ENCODE assay signal across 14 mouse cellular contexts in genomic region chr11:107759516-107759915, GRCm38 (mm10). TPM values are rescaled to one million over a fixed set of nuclear protein-coding genes. Genes with fewer than 3 reads are reported as not detected.
DNase-seq lines count a peak whose midpoint lies in the region; ATAC-seq lines count a peak whose summit lies in the region.
"Had no signal": no experiment of that assay in that cellular context is flagged by ENCODE, and none has a peak within 500 bp of the region (broad histone marks: within the 10 kb centered on the region; RNA-seq: fewer than 3 reads in every experiment).

No protein-coding gene starts in this region.

- H3K9ac ChIP-seq in hindbrain, embryonic 13.5 days: no peak overlapping the region
- H3K9ac ChIP-seq in hindbrain, embryonic 11.5 days (ENCODE audit: low read depth, low read length): no peak overlapping the region
- H3K9ac ChIP-seq in midbrain, embryonic 14.5 days (replicated peaks; ENCODE audit: low read length): no peak overlapping the region
- no peak overlapping the region for H3K9ac ChIP-seq in forebrain, embryonic 13.5 days
- no peak overlapping the region for H3K9ac ChIP-seq in midbrain, embryonic 16.5 days (ENCODE audit: low read depth, low read length)
- H3K9ac ChIP-seq: heart, embryonic 13.5 days; liver, postnatal 0 days had no signal

- no peak overlapping the region for H3K4me2 ChIP-seq in hindbrain, embryonic 13.5 days
- H3K4me2 ChIP-seq in hindbrain, embryonic 11.5 days (replicated peaks; ENCODE audit: low read depth, low read length): no peak overlapping the region
- no peak overlapping the region for H3K4me2 ChIP-seq in midbrain, embryonic 14.5 days (ENCODE audit: low read length)
- H3K4me2 ChIP-seq in forebrain, embryonic 13.5 days: peak overlapping the region; percentile 17
- H3K4me2 ChIP-seq in midbrain, embryonic 16.5 days (ENCODE audit: low read length): no peak overlapping the region
- H3K4me2 ChIP-seq: heart, embryonic 13.5 days had no signal

- peaks cover 6% of the 10 kb centered on the region; the same call in 1 of the 2 replicates for H3K36me3 ChIP-seq in hindbrain, embryonic 13.5 days
- H3K36me3 ChIP-seq in hindbrain, embryonic 11.5 days (ENCODE audit: control insufficient read depth, insufficient read depth, low read length): no peaks in the 10 kb centered on the region
- H3K36me3 ChIP-seq in midbrain, embryonic 14.5 days (ENCODE audit: control insufficient read depth, insufficient read depth, low read length): no peaks in the 10 kb centered on the region
- peaks cover 21% of the 10 kb centered on the region for H3K36me3 ChIP-seq in midbrain, embryonic 10.5 days
- peaks cover 6% of the 10 kb centered on the region; the same call in 1 of the 2 replicates for H3K36me3 ChIP-seq in forebrain, embryonic 13.5 days (ENCODE audit: poor library complexity, severe bottlenecking)
- no peaks in the 10 kb centered on the region for H3K36me3 ChIP-seq in midbrain, embryonic 16.5 days (ENCODE audit: control insufficient read depth, insufficient read depth, low read length)
- H3K36me3 ChIP-seq: heart, embryonic 13.5 days had no signal

- H3K9me3 ChIP-seq in hindbrain, embryonic 13.5 days: no peaks in the 10 kb centered on the region
- H3K9me3 ChIP-seq in hindbrain, embryonic 11.5 days (ENCODE audit: control insufficient read depth, low read length): no peaks in the 10 kb centered on the region
- H3K9me3 ChIP-seq in midbrain, embryonic 14.5 days (ENCODE audit: control insufficient read depth, low read length): no peaks in the 10 kb centered on the region
- H3K9me3 ChIP-seq in midbrain, embryonic 10.5 days (replicated peaks): no peaks in the 10 kb centered on the region
- no peaks in the 10 kb centered on the region for H3K9me3 ChIP-seq in forebrain, embryonic 13.5 days (replicated peaks)
- no peaks in the 10 kb centered on the region for H3K9me3 ChIP-seq in midbrain, embryonic 16.5 days (replicated peaks; ENCODE audit: control insufficient read depth, low read length, poor library complexity, severe bottlenecking)
- H3K9me3 ChIP-seq: heart, embryonic 13.5 days had no signal

- DNase-seq in hindbrain, embryonic 11.5 days (ENCODE audit: low spot score): no peak
- no peak for DNase-seq in midbrain, embryonic 14.5 days
- no peak for DNase-seq in midbrain, embryonic 10.5 days (ENCODE audit: low spot score)
- DNase-seq in urinary bladder, postnatal 36 days (ENCODE audit: low spot score in 2 of 2): no peak
- DNase-seq in embryo, embryonic 10.5 days (ENCODE audit: low spot score): no peak
- DNase-seq: cerebellum, adult 8-10 months; heart, postnatal 4 days; kidney, adult 18-20 months; kidney, postnatal 36 days; liver, postnatal 0 days had no signal

- WGBS in hindbrain, embryonic 13.5 days: 82% methylated on average over 9 of the region's 9 CpGs
- WGBS in hindbrain, embryonic 11.5 days: 86% methylated on average over 9 of the region's 9 CpGs
- 74% methylated on average over 9 of the region's 9 CpGs for WGBS in midbrain, embryonic 14.5 days
- 79% methylated on average over 9 of the region's 9 CpGs for WGBS in midbrain, embryonic 10.5 days
- 48% methylated on average over 9 of the region's 9 CpGs for WGBS in forebrain, embryonic 13.5 days
- 61% methylated on average over 9 of the region's 9 CpGs for WGBS in midbrain, embryonic 16.5 days

- H3K27ac ChIP-seq in hindbrain, embryonic 13.5 days: peak overlapping the region; percentile 71
- H3K27ac ChIP-seq in hindbrain, embryonic 11.5 days (ENCODE audit: low read depth, low read length): no peak overlapping the region
- peak overlapping the region; percentile 66 for H3K27ac ChIP-seq in midbrain, embryonic 14.5 days (replicated peaks; ENCODE audit: low read depth, low read length)
- no peak overlapping the region for H3K27ac ChIP-seq in midbrain, embryonic 10.5 days (replicated peaks)
- 0 out of 2 replicates have a peak overlapping the region, but pooled peaks have one; percentile 16 for H3K27ac ChIP-seq in forebrain, embryonic 13.5 days
- H3K27ac ChIP-seq in midbrain, embryonic 16.5 days (ENCODE audit: low read length): 0 out of 2 replicates have a peak overlapping the region, but pooled peaks have one; percentile 35
- H3K27ac ChIP-seq: heart, embryonic 13.5 days had no signal

- no peak overlapping the region for H3K4me3 ChIP-seq in hindbrain, embryonic 13.5 days
- H3K4me3 ChIP-seq in hindbrain, embryonic 11.5 days (ENCODE audit: low read depth, low read length): no peak overlapping the region
- no peak overlapping the region for H3K4me3 ChIP-seq in midbrain, embryonic 14.5 days (replicated peaks; ENCODE audit: low read depth, low read length)
- no peak overlapping the region for H3K4me3 ChIP-seq in midbrain, embryonic 10.5 days
- no peak overlapping the region for H3K4me3 ChIP-seq in forebrain, embryonic 13.5 days
- H3K4me3 ChIP-seq in midbrain, embryonic 16.5 days (ENCODE audit: low read depth, low read length): no peak overlapping the region
- H3K4me3 ChIP-seq: heart, embryonic 13.5 days had no signal

- H3K27me3 ChIP-seq in hindbrain, embryonic 13.5 days: no peaks in the 10 kb centered on the region
- H3K27me3 ChIP-seq in hindbrain, embryonic 11.5 days (ENCODE audit: control insufficient read depth, insufficient read depth, low read length): no peaks in the 10 kb centered on the region
- no peaks in the 10 kb centered on the region for H3K27me3 ChIP-seq in midbrain, embryonic 14.5 days (ENCODE audit: control insufficient read depth, insufficient read depth, low read length)
- H3K27me3 ChIP-seq in midbrain, embryonic 10.5 days (ENCODE audit: low read depth, poor library complexity, severe bottlenecking): no peaks in the 10 kb centered on the region
- H3K27me3 ChIP-seq in forebrain, embryonic 13.5 days: no peaks in the 10 kb centered on the region
- H3K27me3 ChIP-seq in midbrain, embryonic 16.5 days (ENCODE audit: control insufficient read depth, insufficient read depth, low read depth, low read length): no peaks in the 10 kb centered on the region

- H3K4me1 ChIP-seq in hindbrain, embryonic 13.5 days (replicated peaks): peaks cover 65% of the 10 kb centered on the region
- H3K4me1 ChIP-seq in hindbrain, embryonic 11.5 days (replicated peaks; ENCODE audit: control insufficient read depth, insufficient read depth, low read length): peaks cover 9% of the 10 kb centered on the region
- peaks cover 46% of the 10 kb centered on the region for H3K4me1 ChIP-seq in midbrain, embryonic 14.5 days (ENCODE audit: control insufficient read depth, insufficient read depth, low read length)
- peaks cover 48% of the 10 kb centered on the region for H3K4me1 ChIP-seq in midbrain, embryonic 10.5 days
- peaks cover 58% of the 10 kb centered on the region for H3K4me1 ChIP-seq in forebrain, embryonic 13.5 days
- peaks cover 24% of the 10 kb centered on the region for H3K4me1 ChIP-seq in midbrain, embryonic 16.5 days (ENCODE audit: control insufficient read depth, insufficient read depth, low read length)

- no peak for ATAC-seq in hindbrain, embryonic 13.5 days (ENCODE audit: low FRiP score)
- no peak for ATAC-seq in hindbrain, embryonic 11.5 days (ENCODE audit: low FRiP score)
- no peak for ATAC-seq in midbrain, embryonic 14.5 days (ENCODE audit: low FRiP score, low TSS enrichment)
- ATAC-seq in forebrain, embryonic 13.5 days: no peak
- no peak for ATAC-seq in midbrain, embryonic 16.5 days
- ATAC-seq: liver, postnatal 0 days had no signal

RNA-seq across cellular contexts. Expression of gene Cacng4, which starts 34.8 kb away (rescaled TPM):
- polyA plus RNA-seq in hindbrain, embryonic 13.5 days (2015; fragmentation: Nextera tagmentation; extraction: Ambion mirVana): 50.0 TPM in 2 replicates
- polyA plus RNA-seq in hindbrain, embryonic 11.5 days (2014; fragmentation: Nextera tagmentation; extraction: Ambion mirVana): 28.6 and 30.7 TPM in 2 replicates
- 66.4 and 80.5 TPM in 2 replicates for polyA plus RNA-seq in midbrain, embryonic 14.5 days (2014; fragmentation: Nextera tagmentation; extraction: Ambion mirVana)
- 8.9 and 14.3 TPM in 2 replicates for polyA plus RNA-seq in midbrain, embryonic 10.5 days (2016; fragmentation: Nextera tagmentation; extraction: Ambion mirVana)
- 23.1 and 27.6 TPM in 2 replicates for polyA plus RNA-seq in forebrain, embryonic 13.5 days (2015; fragmentation: Nextera tagmentation; extraction: Ambion mirVana)
- polyA plus RNA-seq in midbrain, embryonic 16.5 days (2015; fragmentation: Nextera tagmentation; extraction: Ambion mirVana): 52.0 and 52.1 TPM in 2 replicates
- polyA plus RNA-seq: liver, postnatal 0 days had no signal

RNA-seq across cellular contexts. Expression of gene Cacng1, which starts 43.2 kb away (rescaled TPM):
- polyA plus RNA-seq in hindbrain, embryonic 13.5 days (2015; fragmentation: Nextera tagmentation; extraction: Ambion mirVana): 0.31 and 0.35 TPM in 2 replicates
- polyA plus RNA-seq in hindbrain, embryonic 11.5 days (2014; fragmentation: Nextera tagmentation; extraction: Ambion mirVana): 0.36 and 0.43 TPM in 2 replicates
- 0.45 and 0.46 TPM in 2 replicates for polyA plus RNA-seq in midbrain, embryonic 14.5 days (2014; fragmentation: Nextera tagmentation; extraction: Ambion mirVana)
- polyA plus RNA-seq in midbrain, embryonic 10.5 days (2016; fragmentation: Nextera tagmentation; extraction: Ambion mirVana): 0.31 TPM in 1 of 2 replicates, not detected in the other
- 0.33 TPM in 1 of 2 replicates, not detected in the other for polyA plus RNA-seq in forebrain, embryonic 13.5 days (2015; fragmentation: Nextera tagmentation; extraction: Ambion mirVana)
- 0.27 and 0.48 TPM in 2 replicates for polyA plus RNA-seq in midbrain, embryonic 16.5 days (2015; fragmentation: Nextera tagmentation; extraction: Ambion mirVana)

Comparison
In these comparisons a context has a peak if more than half of its experiments do, and no peak if none do; other contexts are left out.
1. H3K27ac ChIP-seq: peak in hindbrain, embryonic 13.5 days (single experiment), midbrain, embryonic 14.5 days (single experiment), forebrain, embryonic 13.5 days (single experiment) and midbrain, embryonic 16.5 days (single experiment); none in hindbrain, embryonic 11.5 days (single experiment) and midbrain, embryonic 10.5 days (single experiment).